Mouse (Mus musculus) embryo, embryonic 11.5 days (tissue): Measurements from ENCODE around the gene Lim2.
"Not testable (repeated sequence)": the region's sequence is repeated elsewhere in the genome, so short reads cannot be mapped to it uniquely, and the experiment has no call there.

Source experiments
- DNase-seq: peaks from one replicate; pipeline ENCODE4 v3.0.0-alpha.2; 2012; ENCODE audit warnings: low read depth, low spot score

Gene Lim2

GRCm38 (mm10) chr7:43427406-43427805 lies at the start of gene Lim2:
TSS of gene Lim2 (plus strand) at chr7:43427670.
- no peak for DNase-seq

GRCm38 (mm10) chr7:43378226-43378625 lies 49.2 kb upstream of the Lim2 start:
- no peak for DNase-seq

GRCm38 (mm10) chr7:43392349-43393121 lies 34.9 kb upstream of the Lim2 start:
- no peak for DNase-seq

GRCm38 (mm10) chr7:43399501-43399900 lies 28.0 kb upstream of the Lim2 start:
- DNase-seq = no peak

GRCm38 (mm10) chr7:43402718-43403117 lies 24.8 kb upstream of the Lim2 start:
- no peak for DNase-seq

GRCm38 (mm10) chr7:43407573-43407972 lies 19.9 kb upstream of the Lim2 start:
- DNase-seq = no peak

GRCm38 (mm10) chr7:43408131-43408553 lies 19.3 kb upstream of the Lim2 start, which contains the start of gene Siglecg:
TSS of gene Siglecg (plus strand) at chr7:43408204.
- DNase-seq = no peak

- no peak for DNase-seq
Measured at GRCm38 (mm10) chr7:43409084-43409483, 18.4 kb upstream of the Lim2 start.

- DNase-seq = not testable (repeated sequence)
Measured at GRCm38 (mm10) chr7:43411724-43412123, 15.7 kb upstream of the Lim2 start.

GRCm38 (mm10) chr7:43417298-43417697 lies 10.2 kb upstream of the Lim2 start:
- DNase-seq = no peak

GRCm38 (mm10) chr7:43422995-43423617 lies 4.4 kb upstream of the Lim2 start:
- DNase-seq = peak; percentile 66

GRCm38 (mm10) chr7:43423991-43424625 lies 3.4 kb upstream of the Lim2 start:
- DNase-seq = no peak

- no peak for DNase-seq
Measured at GRCm38 (mm10) chr7:43429500-43429899, 2.0 kb downstream of the Lim2 start.

GRCm38 (mm10) chr7:43432891-43433290 lies 5.4 kb downstream of the Lim2 start:
- DNase-seq = no peak

GRCm38 (mm10) chr7:43434676-43435075 lies 7.2 kb downstream of the Lim2 start:
- DNase-seq = no peak

- DNase-seq = no peak
Measured at GRCm38 (mm10) chr7:43436341-43437255, 9.1 kb downstream of the Lim2 start, which contains the start of gene Nkg7. TSS of gene Nkg7 (plus strand) at chr7:43437073.

- DNase-seq = no peak
Measured at GRCm38 (mm10) chr7:43438611-43439010, 11.1 kb downstream of the Lim2 start.

- no peak for DNase-seq
Measured at GRCm38 (mm10) chr7:43440482-43440881, 13.0 kb downstream of the Lim2 start, which contains the start of gene Cldnd2. TSS of gene Cldnd2 (plus strand) at chr7:43440782.

GRCm38 (mm10) chr7:43441071-43441470 lies 13.6 kb downstream of the Lim2 start:
- no peak for DNase-seq

GRCm38 (mm10) chr7:43442684-43443083 lies 15.2 kb downstream of the Lim2 start:
- no peak for DNase-seq
